Mouse (Mus musculus) G1E (cell line): ENCODE results near the gene Rasgrp3. TPM values are rescaled to one million over a fixed set of nuclear protein-coding genes. Genes with fewer than 3 reads are reported as not detected.

ENCODE experiments used
- ATAC-seq: 2 replicates; pipeline ENCODE4 v1.8.0; 2016; ENCODE audit warnings: mild to moderate bottlenecking; ENCODE audit not compliant: insufficient number of reproducible peaks, poor library complexity, low FRiP score, severe bottlenecking; ENCODE audit errors: extremely low read depth
- DNase-seq: peaks from one replicate; pipeline ENCODE4 v3.0.0; 2012; ENCODE audit warnings: low spot score
- H3K27me3 ChIP-seq: 2 replicates; pipeline ENCODE4 v1.6.1; 2012; ENCODE audit warnings: mild to moderate bottlenecking, low read length, inconsistent platforms; ENCODE audit not compliant: insufficient read depth
- H3K36me3 ChIP-seq: replicated peaks from 2 replicates; pipeline ENCODE3; 2012; ENCODE audit warnings: mild to moderate bottlenecking, inconsistent platforms
- H3K4me1 ChIP-seq: 2 replicates; pipeline ENCODE4 v1.6.1; 2012; ENCODE audit warnings: low read depth, low read length, inconsistent platforms, mixed read lengths; ENCODE audit not compliant: insufficient read depth
- H3K4me3 ChIP-seq: 2 replicates; pipeline ENCODE4 v1.5.1; 2012; ENCODE audit warnings: low read depth, mild to moderate bottlenecking, inconsistent platforms, low read length, moderate library complexity, mixed read lengths
- H3K9me3 ChIP-seq: replicated peaks from 2 replicates; pipeline ENCODE4 v1.6.1; 2012; ENCODE audit warnings: inconsistent platforms
- CTCF ChIP-seq: IDR thresholded peaks from 2 replicates; pipeline ENCODE4 v1.5.1; 2012; ENCODE audit warnings: low read depth, low read length, inconsistent platforms, mixed read lengths
- GATA1 ChIP-seq: IDR thresholded peaks from 2 replicates; pipeline ENCODE4 v1.6.1; 2012; ENCODE audit warnings: borderline replicate concordance, low read length, inconsistent platforms, mixed read lengths
- GATA2 ChIP-seq: IDR thresholded peaks from 2 replicates; pipeline ENCODE4 v1.6.1; 2012; ENCODE audit warnings: low read depth, low read length, inconsistent platforms, borderline replicate concordance
- POLR2AphosphoS5 ChIP-seq: IDR thresholded peaks from 2 replicates; pipeline ENCODE4 v1.6.1; 2012; ENCODE audit warnings: low read depth, low read length, inconsistent platforms; ENCODE audit not compliant: insufficient replicate concordance
- TAL1 ChIP-seq: conservative IDR thresholded peaks from 2 replicates; pipeline ENCODE4 v1.6.1; 2012; ENCODE audit warnings: low read depth, low read length, inconsistent platforms, mixed read lengths
- polyA plus RNA-seq: library from polyadenylated mRNA; stranded (reverse); fragments of >175 nt; gene quantifications from 2 replicates; pipeline ENCODE4 v1.2.3, GENCODE M21; 2012
- total RNA-seq, 2 experiments: library from RNA; stranded (forward) in 1 of 2; stranded (reverse) in 1 of 2; fragments of 200-1000 nt in 1 of 2; fragments of >200 nt in 1 of 2; fragmentation: Nextera tagmentation in 1 of 2; gene quantifications; 2 replicates each; pipeline ENCODE4 v1.2.3; 2014 to 2017

The Rasgrp3 gene
- total and polyA plus RNA-seq, 3 experiments: 0.11 TPM; not detected in 2

- no peaks in the 10 kb centered on the region for H3K27me3 ChIP-seq
Measured at GRCm38 (mm10) chr17:75519239-75519900, 83.7 kb downstream of the Rasgrp3 start.

GRCm38 (mm10) chr17:75521236-75521842, 85.6 kb downstream of the Rasgrp3 start:
- no peak for ATAC-seq
- Histone ChIP-seq H3K36me3 (no peaks in the 10 kb centered on the region), H3K4me3 (no peak overlapping the region), H3K27me3 (no peaks in the 10 kb centered on the region), H3K9me3 (no peaks in the 10 kb centered on the region), H3K4me1 (no peaks in the 10 kb centered on the region)
- no peak for DNase-seq
- TF ChIP-seq GATA2 (no peak), TAL1 (no peak), CTCF (no peak), GATA1 (no peak), POLR2AphosphoS5 (no peak)

More at GRCm38 (mm10) chr17:75519239-75519900, 83.7 kb downstream of the Rasgrp3 start:
- H3K36me3 ChIP-seq: no peaks in the 10 kb centered on the region
- DNase-seq (no peak), ATAC-seq (no peak)
- H3K4me1 ChIP-seq: no peaks in the 10 kb centered on the region
- TF ChIP-seq GATA1 (no peak), CTCF (no peak), POLR2AphosphoS5 (no peak), GATA2 (no peak), TAL1 (no peak)
- H3K4me3 ChIP-seq: no peak overlapping the region
- no peaks in the 10 kb centered on the region for H3K9me3 ChIP-seq

- Histone ChIP-seq H3K4me1 (no peaks in the 10 kb centered on the region), H3K27me3 (no peaks in the 10 kb centered on the region)
- ATAC-seq: no peak
Measured at GRCm38 (mm10) chr17:75522347-75523065, 86.8 kb downstream of the Rasgrp3 start.

GRCm38 (mm10) chr17:75523812-75524211, 88.1 kb downstream of the Rasgrp3 start:
- ATAC-seq (no peak), DNase-seq (no peak)
- Histone ChIP-seq H3K9me3 (no peaks in the 10 kb centered on the region), H3K4me3 (no peak overlapping the region), H3K27me3 (no peaks in the 10 kb centered on the region), H3K36me3 (no peaks in the 10 kb centered on the region), H3K4me1 (no peaks in the 10 kb centered on the region)
- TF ChIP-seq CTCF (no peak), GATA2 (no peak), POLR2AphosphoS5 (no peak), GATA1 (no peak), TAL1 (no peak)

More at GRCm38 (mm10) chr17:75522347-75523065, 86.8 kb downstream of the Rasgrp3 start:
- DNase-seq: no peak
- Histone ChIP-seq H3K9me3 (no peaks in the 10 kb centered on the region), H3K4me3 (no peak overlapping the region), H3K36me3 (no peaks in the 10 kb centered on the region)
- TF ChIP-seq GATA2 (no peak), CTCF (no peak), POLR2AphosphoS5 (no peak), TAL1 (no peak), GATA1 (no peak)

- TF ChIP-seq GATA2: no peak
- no peak for TF ChIP-seq CTCF
- no peak for TF ChIP-seq TAL1
- TF ChIP-seq GATA1: no peak
- TF ChIP-seq POLR2AphosphoS5: no peak
- H3K36me3 ChIP-seq: no peaks in the 10 kb centered on the region
- no peaks in the 10 kb centered on the region for H3K4me1 ChIP-seq
- no peaks in the 10 kb centered on the region for H3K27me3 ChIP-seq
- no peaks in the 10 kb centered on the region for H3K9me3 ChIP-seq
- ATAC-seq (no peak), DNase-seq (no peak)
- no peak overlapping the region for H3K4me3 ChIP-seq
Measured at GRCm38 (mm10) chr17:75526411-75526810, 90.7 kb downstream of the Rasgrp3 start.
